Mouse (Mus musculus) thymus, adult 2 months (tissue): ENCODE measurements at regions not wholly inside any gene's neighbourhood (a gene's known extent, or its start where the extent isn't known, plus 50 kb on each side); places are given as distances from the start of the nearest gene placed in this dataset.

ENCODE experiments used
- DNase-seq: peaks from one replicate; pipeline ENCODE4 v3.0.0; 2021
- H3K27ac ChIP-seq: fragments of 200-500 bp; 2 replicates; pipeline ENCODE4 v1.5.1; 2012; ENCODE audit warnings: low read length, control low read depth; ENCODE audit not compliant: control insufficient read depth, insufficient read depth
- H3K27me3 ChIP-seq: fragments of 200-500 bp; 2 replicates; pipeline ENCODE4 v1.6.1; 2012; ENCODE audit warnings: mild to moderate bottlenecking, low read length, moderate library complexity, mixed read lengths; ENCODE audit not compliant: control insufficient read depth, insufficient read depth
- H3K36me3 ChIP-seq: fragments of 200-500 bp; 2 replicates; pipeline ENCODE4 v1.6.1; 2012; ENCODE audit warnings: mild to moderate bottlenecking, low read length, moderate library complexity; ENCODE audit not compliant: control insufficient read depth, insufficient read depth
- H3K4me1 ChIP-seq: fragments of 200-500 bp; replicated peaks from 2 replicates; pipeline ENCODE4 v1.6.1; 2012; ENCODE audit warnings: low read length; ENCODE audit not compliant: control insufficient read depth, insufficient read depth
- H3K4me3 ChIP-seq: fragments of 200-500 bp; 2 replicates; pipeline ENCODE4 v1.5.1; 2012; ENCODE audit warnings: mild to moderate bottlenecking, low read length, control low read depth, moderate library complexity; ENCODE audit not compliant: control insufficient read depth, insufficient read depth
- CTCF ChIP-seq: fragments of 200-500 bp; IDR thresholded peaks from 2 replicates; pipeline ENCODE4 v1.5.1; 2012; ENCODE audit warnings: mild to moderate bottlenecking, control low read depth, low read length, moderate library complexity, borderline replicate concordance; ENCODE audit not compliant: control insufficient read depth, poor library complexity, insufficient read depth; ENCODE audit errors: extremely low read depth
- POLR2A ChIP-seq: fragments of 200-500 bp; IDR thresholded peaks from 2 replicates; pipeline ENCODE4 v1.6.1; 2012; ENCODE audit warnings: mild to moderate bottlenecking, low read length, control low read depth, moderate library complexity; ENCODE audit not compliant: control insufficient read depth, poor library complexity, insufficient read depth; ENCODE audit errors: extremely low read depth
- whole genome bisulfite sequencing: fragments of 180-500 bp; shearing (Covaris S2); methylation state at CpG from one replicate; pipeline ENCODE4 v1.1.7; 2018; 5-methylcytosine and 5-hydroxymethylcytosine counted together

- 95% methylated on average over 1 of the region's 1 CpGs for WGBS
- no peak for DNase-seq
- H3K4me1 ChIP-seq = no peaks in the 10 kb centered on the region; the same call in 1 of the 2 replicates
- H3K4me3 ChIP-seq = no peak overlapping the region
- no peaks in the 10 kb centered on the region for H3K36me3 ChIP-seq
- H3K27me3 ChIP-seq = no peaks in the 10 kb centered on the region
- TF ChIP-seq POLR2A (no peak), CTCF (no peak)
- no peak overlapping the region for H3K27ac ChIP-seq
These were observed 165.5 kb upstream of the Plxna2 start for GRCm38 (mm10) chr1:194452480-194452879.

GRCm38 (mm10) chr1:194443681-194444080 is 174.3 kb upstream of the Plxna2 start:
- TF ChIP-seq POLR2A = no peak
- TF ChIP-seq CTCF = no peak
- 100% methylated on average over 1 of the region's 1 CpGs for WGBS
- no peak overlapping the region for H3K4me3 ChIP-seq

GRCm38 (mm10) chr1:194437301-194437700 is 180.7 kb upstream of the Plxna2 start:
- no peak for TF ChIP-seq POLR2A
- no peak for TF ChIP-seq CTCF
- H3K4me1 ChIP-seq = no peaks in the 10 kb centered on the region
- no peaks in the 10 kb centered on the region for H3K36me3 ChIP-seq
- no peak overlapping the region for H3K27ac ChIP-seq
- H3K4me3 ChIP-seq = no peak overlapping the region
- DNase-seq = no peak
- no peaks in the 10 kb centered on the region for H3K27me3 ChIP-seq
- WGBS = 84% methylated on average over 5 of the region's 5 CpGs

More at GRCm38 (mm10) chr1:194443681-194444080, 174.3 kb upstream of the Plxna2 start:
- Histone ChIP-seq H3K27ac (no peak overlapping the region), H3K27me3 (no peaks in the 10 kb centered on the region), H3K36me3 (no peaks in the 10 kb centered on the region), H3K4me1 (no peaks in the 10 kb centered on the region)
- no peak for DNase-seq

- Histone ChIP-seq H3K27me3 (no peaks in the 10 kb centered on the region), H3K27ac (no peak overlapping the region), H3K4me3 (no peak overlapping the region), H3K36me3 (no peaks in the 10 kb centered on the region), H3K4me1 (no peaks in the 10 kb centered on the region)
- 92% methylated on average over 3 of the region's 3 CpGs for WGBS
- TF ChIP-seq POLR2A = no peak
- TF ChIP-seq CTCF = no peak
- DNase-seq = no peak
These were observed 183.0 kb upstream of the Plxna2 start for GRCm38 (mm10) chr1:194435060-194435459.

- Histone ChIP-seq H3K4me3 (no peak overlapping the region), H3K27ac (no peak overlapping the region), H3K36me3 (no peaks in the 10 kb centered on the region), H3K4me1 (no peaks in the 10 kb centered on the region), H3K27me3 (no peaks in the 10 kb centered on the region)
- TF ChIP-seq CTCF = no peak
- no peak for TF ChIP-seq POLR2A
- WGBS = 60% methylated on average over 3 of the region's 3 CpGs
- no peak for DNase-seq
These were observed 189.4 kb upstream of the Plxna2 start for GRCm38 (mm10) chr1:194428586-194428985.

- no peaks in the 10 kb centered on the region for H3K27me3 ChIP-seq
- H3K36me3 ChIP-seq = no peaks in the 10 kb centered on the region
- no peak for TF ChIP-seq POLR2A
- TF ChIP-seq CTCF = no peak
- H3K4me3 ChIP-seq = no peak overlapping the region
- no peak for DNase-seq
- H3K4me1 ChIP-seq = no peaks in the 10 kb centered on the region
- H3K27ac ChIP-seq = no peak overlapping the region
- 85% methylated on average over 6 of the region's 6 CpGs for WGBS
These were observed 191.7 kb upstream of the Plxna2 start for GRCm38 (mm10) chr1:194426293-194426692.

- Histone ChIP-seq H3K27ac (no peak overlapping the region), H3K4me1 (no peaks in the 10 kb centered on the region), H3K36me3 (no peaks in the 10 kb centered on the region), H3K4me3 (no peak overlapping the region), H3K27me3 (no peaks in the 10 kb centered on the region)
- 96% methylated on average over 2 of the region's 2 CpGs for WGBS
- TF ChIP-seq POLR2A (no peak), CTCF (no peak)
- no peak for DNase-seq
These were observed 193.8 kb upstream of the Plxna2 start for GRCm38 (mm10) chr1:194424201-194424600.
